Mouse (Mus musculus) ES-E14 (cell line): ENCODE results near the gene Sema3f.

ENCODE experiments used
- CHD2 ChIP-seq: IDR thresholded peaks from 2 replicates; pipeline ENCODE4 v1.6.1; 2014; ENCODE audit warnings: mild to moderate bottlenecking, low read depth, low read length, inconsistent platforms
- ZC3H11A ChIP-seq: IDR thresholded peaks from 2 replicates; pipeline ENCODE4 v1.6.1; 2012; ENCODE audit warnings: low read depth, mild to moderate bottlenecking, inconsistent platforms, low read length, borderline replicate concordance
- ZNF384 ChIP-seq: IDR thresholded peaks from 2 replicates; pipeline ENCODE4 v1.6.1; 2012; ENCODE audit warnings: low read depth, low read length, inconsistent platforms

DNA sequence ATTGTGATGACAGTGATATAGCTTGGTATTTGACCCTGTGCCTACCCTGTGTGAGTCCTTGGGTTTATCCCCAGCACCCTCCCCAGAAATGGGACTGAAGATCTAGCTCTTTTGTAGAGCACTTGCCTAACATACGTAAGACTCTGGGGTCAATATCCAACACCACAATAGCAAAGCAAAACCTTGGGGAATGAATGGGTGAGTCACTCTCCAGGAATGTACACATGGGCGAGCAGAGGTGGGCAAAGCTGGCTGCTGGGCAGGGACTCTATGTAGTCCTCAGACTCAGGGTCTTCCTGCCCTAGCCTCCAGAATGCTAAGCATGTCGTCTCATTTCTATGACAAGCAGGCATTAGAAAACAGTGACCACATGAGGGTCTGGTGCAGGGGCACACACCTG lies 61.5 kb downstream of the Sema3f start:
- TF ChIP-seq ZC3H11A, result no peak
- TF ChIP-seq ZNF384, result no peak
- no peak for TF ChIP-seq CHD2
